Mouse (Mus musculus) left cerebral cortex, adult 6 months (tissue): ENCODE data around the gene Trib3. TPM values are rescaled to one million over a fixed set of nuclear protein-coding genes. Genes with fewer than 3 reads are reported as not detected.

ENCODE experiments used
- long read RNA-seq, 2 experiments: library from polyadenylated mRNA; unstranded; transcript quantifications; one replicate each; pipeline ENCODE4 v2.0.0; 2019 to 2020
- polyA plus RNA-seq: library from polyadenylated mRNA; unstranded; fragments of <200 nt; fragmentation: Nextera tagmentation; gene quantifications from 2 replicates; pipeline ENCODE4 v1.2.3, GENCODE M21; 2021

Gene Trib3
- polyA plus RNA-seq = 0.64 and 0.85 TPM in 2 replicates
- long read RNA-seq, experiment 1, transcript Trib3-201 (4 exons, 2,026 nt) = major isoform, 5 of 7 reads
- long read RNA-seq, experiment 1, partial matches to known transcripts = 0 of 7 reads
- long read RNA-seq, experiment 1, other reads (novel, unspliced or antisense) = 2 of 7 reads
- long read RNA-seq, experiment 2, partial matches to known transcripts = 0 of 1 reads
- long read RNA-seq, experiment 2, other reads (novel, unspliced or antisense) = 1 of 1 reads

DNA sequence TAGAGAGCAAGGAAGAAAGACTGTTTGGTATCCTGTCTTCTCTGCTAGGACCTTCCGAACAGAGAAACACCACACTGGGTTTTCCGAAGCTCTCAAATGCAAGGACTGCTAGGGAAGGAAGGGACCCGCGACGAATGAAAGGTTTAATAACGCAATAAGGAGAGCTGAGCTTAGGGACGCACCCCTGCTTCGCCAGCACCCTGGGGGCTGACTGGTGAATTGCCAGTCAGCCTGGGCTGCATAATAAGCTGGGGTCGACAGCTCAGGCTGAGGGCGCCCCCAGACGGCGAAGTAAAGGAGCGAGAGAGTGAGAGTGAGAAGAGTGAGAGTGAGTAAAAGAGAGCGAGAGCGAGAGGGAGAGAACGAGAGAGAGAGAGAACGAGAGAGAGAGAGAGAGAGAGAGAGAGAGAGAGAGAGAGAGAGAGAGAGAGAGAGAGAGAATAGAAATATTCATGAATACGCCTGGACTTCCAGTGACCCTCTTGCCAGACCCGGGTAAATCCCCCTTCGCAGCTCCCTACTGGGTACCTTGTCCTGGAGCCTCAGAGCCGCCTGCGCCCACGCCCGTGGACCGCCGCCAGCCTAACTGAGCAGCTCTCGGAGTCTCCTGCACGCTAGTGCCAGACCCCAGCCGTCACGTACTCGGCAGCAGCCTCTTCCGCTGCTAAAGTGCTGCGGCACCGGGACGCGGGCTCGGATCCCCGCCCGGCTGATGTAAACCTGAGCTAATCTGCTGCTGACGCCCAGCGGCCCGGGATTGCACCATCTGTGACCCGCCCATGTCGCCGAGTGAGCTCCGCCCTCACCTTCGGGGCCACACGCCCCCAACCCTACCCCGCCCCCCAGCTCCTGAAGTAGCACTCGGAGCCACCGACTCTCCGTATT lies at the start of gene Trib3:
Trib3 (minus strand) TSS at position 704 of the 885 bp plus-strand sequence.

DNA sequence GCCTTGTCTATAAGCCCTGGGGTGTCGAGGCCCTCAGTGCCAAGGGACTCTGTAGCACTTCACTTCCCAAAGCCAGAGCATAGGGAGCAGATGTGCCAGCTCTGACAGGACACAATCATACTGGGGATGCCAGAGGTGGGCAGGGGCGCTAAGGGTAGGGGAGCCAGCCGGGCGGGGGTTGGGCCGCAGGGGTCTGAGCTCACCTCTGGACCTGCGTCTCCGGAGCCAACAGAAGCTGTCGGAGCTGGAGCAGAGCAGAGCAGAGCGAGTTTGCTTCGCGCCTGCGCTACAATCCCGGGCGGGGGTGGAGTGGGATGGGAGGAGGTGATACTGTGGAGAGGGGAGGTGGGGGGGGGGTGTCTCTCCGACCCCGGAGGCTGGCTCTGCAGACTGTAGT lies 32.5 kb upstream of the Trib3 start, which contains the start of gene Nrsn2:
Nrsn2 (minus strand) TSS at position 294 of the 397 bp plus-strand sequence.

DNA sequence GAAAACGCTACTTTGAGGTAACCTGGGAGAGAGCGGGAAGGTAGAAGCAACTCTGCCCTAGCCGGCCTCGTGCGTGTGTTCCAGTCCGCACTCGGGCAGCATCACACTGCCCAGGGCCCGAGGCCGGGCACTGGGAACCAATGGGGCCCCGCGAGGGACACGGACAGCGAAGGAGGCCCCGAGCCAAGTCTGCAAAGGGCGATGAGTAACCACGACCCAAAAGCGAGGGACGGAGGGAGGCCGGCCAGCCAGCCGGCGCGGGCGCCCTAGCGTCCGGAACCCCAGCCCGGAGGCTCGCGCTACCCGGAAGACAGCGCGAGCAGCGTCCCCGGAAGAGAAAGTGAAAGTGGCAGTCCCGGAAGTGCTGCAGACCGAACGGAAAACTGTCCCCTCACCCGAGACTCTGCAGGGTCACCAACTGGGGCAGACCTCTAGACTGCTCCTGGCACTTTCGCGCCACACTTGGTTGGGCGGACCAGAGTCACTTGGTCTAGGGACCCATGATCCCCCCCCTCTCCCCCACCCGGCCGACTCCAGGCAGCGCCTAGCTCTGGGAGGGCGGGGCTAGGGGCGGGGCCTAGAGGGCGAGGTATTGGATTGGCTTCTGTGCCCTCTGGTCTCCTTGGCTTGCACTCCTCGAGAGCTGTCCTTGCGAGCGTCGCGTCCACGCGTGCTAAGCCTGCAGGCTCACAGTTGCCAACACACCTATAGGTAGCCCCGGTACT lies 11.6 kb downstream of the Trib3 start, which contains the start of gene Rbck1:
Rbck1 (minus strand) TSS at position 553 of the 725 bp plus-strand sequence.

DNA sequence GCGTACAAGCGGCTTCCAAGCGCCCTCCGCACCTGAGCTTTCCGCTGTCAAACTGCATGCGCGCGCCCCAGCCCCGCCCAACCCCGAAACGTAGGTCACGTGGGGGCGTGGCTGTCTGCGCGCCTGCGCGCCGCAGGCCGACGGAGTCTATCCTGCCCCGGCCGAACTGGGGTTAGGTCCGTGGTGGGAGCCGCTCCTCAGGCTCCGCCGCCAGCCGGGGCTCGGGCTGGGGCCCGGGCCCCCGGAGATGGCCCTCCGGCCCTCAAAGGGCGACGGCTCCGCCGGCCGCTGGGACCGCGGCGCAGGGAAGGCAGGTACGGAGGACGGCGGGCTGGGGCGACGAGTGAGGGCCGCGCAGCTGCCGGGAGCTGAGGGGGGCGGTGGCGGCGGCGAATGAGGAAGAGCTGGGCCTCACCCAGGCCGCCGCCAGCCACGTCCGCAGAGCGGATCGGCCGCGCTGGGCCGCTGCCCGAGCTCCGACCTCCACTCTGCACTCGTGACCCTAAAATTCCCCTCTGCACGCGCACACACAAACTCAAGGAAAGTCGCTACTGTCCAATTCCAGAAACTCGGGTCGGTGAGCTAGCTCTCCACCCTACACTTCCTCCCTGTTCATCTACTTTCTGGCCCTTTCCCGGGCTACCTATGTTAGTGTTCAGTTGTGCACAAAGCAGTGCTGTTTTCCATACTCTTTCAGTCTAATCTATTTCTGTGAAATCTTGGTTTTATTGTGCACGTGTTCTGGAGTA lies 49.9 kb downstream of the Trib3 start, which contains the start of gene Tbc1d20:
Tbc1d20 (plus strand) TSS at position 102 of the 749 bp plus-strand sequence.

Other genes starting within 250 kb of the Trib3 start
- 31.5 and 44.8 TPM in 2 replicates for gene Srxn1, start 238.5 kb downstream of the Trib3 start, polyA plus RNA-seq
- 2.1 TPM in 1 of 2 replicates, not detected in the other for gene Tcf15, start 200.5 kb downstream of the Trib3 start, polyA plus RNA-seq
- gene Csnk2a1, start 117.2 kb downstream of the Trib3 start, polyA plus RNA-seq = 169 and 236 TPM in 2 replicates
- gene Tbc1d20, start 50.2 kb downstream of the Trib3 start, polyA plus RNA-seq = 11.6 and 23.2 TPM in 2 replicates
- gene Rbck1, start 11.4 kb downstream of the Trib3 start, polyA plus RNA-seq = 94.8 and 96.8 TPM in 2 replicates
- 89.7 and 118 TPM in 2 replicates for gene Nrsn2, start 32.6 kb upstream of the Trib3 start, polyA plus RNA-seq
- gene Sox12, start 54.0 kb upstream of the Trib3 start, polyA plus RNA-seq = 1.3 and 1.6 TPM in 2 replicates
- 5.9 and 6.1 TPM in 2 replicates for gene Zcchc3, start 71.0 kb upstream of the Trib3 start, polyA plus RNA-seq
- gene 6820408C15Rik, start 71.6 kb upstream of the Trib3 start, polyA plus RNA-seq = 1.4 and 2.0 TPM in 2 replicates
- not detected in 2 replicates for gene Defb23, start 120.6 kb upstream of the Trib3 start, polyA plus RNA-seq
- gene Defb20, start 133.0 kb upstream of the Trib3 start, polyA plus RNA-seq = not detected in 2 replicates
- gene Defb22, start 146.1 kb upstream of the Trib3 start, polyA plus RNA-seq = not detected in 2 replicates
- not detected in 2 replicates for gene Defb26, start 167.7 kb upstream of the Trib3 start, polyA plus RNA-seq
- not detected in 2 replicates for gene Defb28, start 174.2 kb upstream of the Trib3 start, polyA plus RNA-seq
- gene Defb29, start 196.1 kb upstream of the Trib3 start, polyA plus RNA-seq = not detected in 2 replicates
- not detected in 2 replicates for gene Gm17416, start 225.3 kb upstream of the Trib3 start, polyA plus RNA-seq
- not detected in 2 replicates for gene Defb21, start 228.7 kb upstream of the Trib3 start, polyA plus RNA-seq
- gene Defb19, start 236.3 kb upstream of the Trib3 start, polyA plus RNA-seq = not detected in 2 replicates